Mouse (Mus musculus) cortical plate, adult 2 months (tissue): ENCODE data around the gene Slc23a4. TPM values are rescaled to one million over a fixed set of nuclear protein-coding genes. Genes with fewer than 3 reads are reported as not detected.

ENCODE experiments used
- H3K27ac ChIP-seq: fragments of 200-500 bp; 2 replicates; pipeline ENCODE4 v1.5.1; 2012; ENCODE audit warnings: low read length, control low read depth, inconsistent platforms; ENCODE audit not compliant: insufficient read depth
- H3K4me1 ChIP-seq: fragments of 200-500 bp; 2 replicates; pipeline ENCODE4 v1.6.1; 2011; ENCODE audit warnings: low read length; ENCODE audit not compliant: control insufficient read depth, insufficient read depth
- H3K4me3 ChIP-seq: fragments of 200-500 bp; 2 replicates; pipeline ENCODE4 v1.5.1; 2011; ENCODE audit warnings: mild to moderate bottlenecking, low read length, control low read depth; ENCODE audit not compliant: insufficient read depth
- CTCF ChIP-seq: fragments of 200-500 bp; IDR thresholded peaks from 2 replicates; pipeline ENCODE4 v1.5.1; 2011; ENCODE audit warnings: mild to moderate bottlenecking, control low read depth, low read length; ENCODE audit not compliant: insufficient read depth; ENCODE audit errors: extremely low read depth
- POLR2A ChIP-seq: fragments of 200-500 bp; IDR thresholded peaks from 2 replicates; pipeline ENCODE4 v1.6.1; 2011; ENCODE audit warnings: mild to moderate bottlenecking, low read length, control low read depth; ENCODE audit not compliant: insufficient read depth; ENCODE audit errors: extremely low read depth
- polyA plus RNA-seq: library from polyadenylated mRNA; depleted of rRNA; stranded (reverse); fragments of >200 nt; gene quantifications from 2 replicates; pipeline ENCODE4 v1.2.3, GENCODE M21; 2012; rRNA removed

The Slc23a4 gene
- 0.84 and 0.85 TPM in 2 replicates for polyA plus RNA-seq

DNA sequence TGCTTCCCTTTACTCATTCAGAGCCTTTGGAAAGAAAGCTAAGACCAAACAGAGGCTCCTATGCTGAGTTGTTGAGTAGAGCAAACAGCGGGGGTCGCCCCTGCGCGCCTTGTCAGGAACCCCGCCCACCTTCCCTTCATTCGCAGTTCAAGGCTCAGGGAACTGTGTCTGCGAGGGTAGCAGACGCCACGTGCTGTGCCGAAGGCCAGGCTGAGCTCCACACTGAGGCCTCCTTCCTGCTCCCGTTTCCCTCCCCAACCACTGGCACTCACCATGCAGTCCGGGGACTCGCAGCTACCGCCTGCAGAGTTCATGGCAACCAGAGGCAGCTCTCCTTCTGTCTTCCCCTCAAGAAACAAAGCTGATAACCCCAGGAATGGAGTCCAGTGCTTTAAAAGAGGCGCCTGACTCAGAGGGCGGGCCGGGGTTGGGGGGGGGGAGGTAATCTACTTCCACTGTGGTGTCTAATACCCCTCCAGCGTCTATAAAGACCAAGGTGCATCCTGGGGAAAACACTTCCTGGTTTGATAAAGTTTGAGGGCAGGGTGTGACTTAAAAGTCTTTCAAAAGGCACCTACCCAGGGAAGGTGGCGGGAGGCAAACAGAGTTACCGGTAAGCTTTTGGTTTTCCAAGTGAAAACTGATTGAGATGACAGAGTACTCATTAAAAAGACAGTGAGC lies at the start of gene Slc23a4:
Gene Slc23a4, minus strand, starts transcription at position 324 of the 681 bp plus-strand sequence.
- no peak within 1 kb of the TSS for H3K27ac ChIP-seq
- H3K4me3 ChIP-seq = no peak within 1 kb of the TSS
- TF ChIP-seq CTCF (no peak), POLR2A (no peak)
- no peaks in the 10 kb centered on the region for H3K4me1 ChIP-seq

DNA sequence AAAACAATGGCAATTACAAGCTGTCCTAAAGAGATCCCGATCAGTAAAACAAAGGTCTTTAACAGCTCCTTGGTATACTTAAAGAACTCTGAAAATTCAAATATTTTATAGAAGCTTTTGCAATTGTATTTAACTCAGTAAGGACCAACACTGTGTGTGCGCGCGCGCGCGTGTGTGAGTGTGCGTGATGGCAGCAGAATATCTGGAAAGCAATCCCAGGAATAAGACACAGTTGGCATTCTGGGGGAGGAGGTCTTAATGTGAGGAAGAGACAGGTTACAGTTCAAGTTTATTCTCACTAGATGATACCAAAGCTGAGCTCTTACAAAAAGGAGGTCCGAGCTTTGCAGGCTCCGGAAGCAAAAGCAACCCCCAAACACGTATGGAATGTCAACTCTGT lies 45.1 kb upstream of the Slc23a4 start:
- TF ChIP-seq POLR2A (no peak), CTCF (no peak)
- Histone ChIP-seq H3K4me1 (peaks cover 2% of the 10 kb centered on the region), H3K27ac (no peak overlapping the region), H3K4me3 (no peak overlapping the region)

DNA sequence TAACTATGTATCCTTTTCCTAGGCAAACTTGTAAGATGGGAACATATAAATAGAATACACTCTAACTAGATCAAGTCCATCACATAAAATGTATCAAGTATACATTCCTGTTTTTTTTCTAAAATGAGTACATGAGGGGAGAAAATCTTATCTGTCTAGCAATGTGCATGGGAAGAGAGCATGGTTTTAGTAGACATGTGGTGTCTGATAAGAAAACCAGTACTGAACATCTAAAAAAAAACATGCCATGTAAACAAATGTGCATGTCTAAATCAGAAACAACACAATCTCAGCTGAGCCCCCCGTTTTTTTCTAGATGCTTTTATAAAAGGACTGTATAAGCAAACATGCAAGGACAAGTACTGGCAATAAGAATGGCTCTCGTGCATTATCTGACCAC lies 44.5 kb upstream of the Slc23a4 start:
- no peak overlapping the region for H3K4me3 ChIP-seq
- TF ChIP-seq CTCF = no peak
- TF ChIP-seq POLR2A = no peak
- peaks cover 4% of the 10 kb centered on the region for H3K4me1 ChIP-seq
- H3K27ac ChIP-seq = no peak overlapping the region

DNA sequence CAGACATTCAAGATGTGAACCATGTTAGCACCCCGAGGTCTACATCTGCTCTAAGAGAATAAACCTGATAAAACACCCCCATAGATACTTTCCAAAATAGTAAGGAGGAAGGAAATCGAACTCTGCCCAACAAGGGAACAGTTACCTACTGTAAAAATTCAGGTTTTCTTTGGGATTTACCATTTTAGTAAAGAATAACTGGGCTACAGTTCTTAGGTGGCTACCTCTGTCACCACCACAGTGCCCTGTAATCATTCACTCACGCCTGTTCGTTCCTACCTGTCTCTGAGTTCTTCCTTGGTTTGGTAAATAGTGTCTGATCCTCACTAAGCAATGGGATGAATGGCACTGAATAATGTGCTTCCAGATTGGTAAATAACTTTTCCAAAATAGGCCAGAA lies 42.6 kb upstream of the Slc23a4 start:
- Histone ChIP-seq H3K4me1 (peaks cover 5% of the 10 kb centered on the region), H3K4me3 (no peak overlapping the region), H3K27ac (no peak overlapping the region)
- TF ChIP-seq CTCF (no peak), POLR2A (no peak)

DNA sequence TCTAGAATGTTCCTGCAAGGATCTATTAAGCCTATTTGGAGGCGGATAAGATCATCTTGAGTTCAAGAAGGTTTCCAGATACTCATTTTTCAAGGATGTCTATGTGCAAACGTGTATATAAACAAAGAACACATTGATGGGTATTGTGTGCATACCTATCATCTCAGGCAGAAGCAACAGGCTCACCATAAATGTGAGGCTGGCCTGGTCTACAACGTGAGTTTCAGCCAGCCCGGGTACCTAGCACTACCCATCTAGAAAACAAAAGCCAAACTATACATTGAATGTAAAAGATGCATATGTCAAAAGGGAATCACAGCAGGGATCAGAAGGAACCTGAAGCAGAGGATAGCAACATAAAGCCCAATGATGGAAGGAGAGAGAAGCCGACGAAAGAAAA lies 42.0 kb upstream of the Slc23a4 start:
- Histone ChIP-seq H3K27ac (no peak overlapping the region), H3K4me3 (no peak overlapping the region), H3K4me1 (peaks cover 5% of the 10 kb centered on the region)
- TF ChIP-seq CTCF (no peak), POLR2A (no peak)

DNA sequence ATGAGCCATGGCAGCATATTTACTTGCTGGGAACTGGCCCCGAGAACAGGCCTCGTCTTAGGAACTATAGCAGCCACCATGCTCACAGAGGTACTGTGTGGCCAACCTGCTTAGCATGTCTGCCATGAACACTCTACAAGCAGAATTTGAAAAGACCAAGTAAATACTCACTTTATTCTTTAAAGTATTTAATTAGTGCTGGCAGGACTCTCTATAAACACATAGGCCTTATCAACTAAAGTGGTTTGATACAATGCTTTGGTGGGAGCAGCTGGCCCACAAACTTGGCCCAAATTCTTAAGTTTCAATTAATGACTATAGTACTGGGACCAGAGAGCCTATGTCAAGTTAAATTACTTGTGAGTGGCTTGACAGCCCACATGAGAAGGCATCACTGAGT lies 39.8 kb upstream of the Slc23a4 start:
- Histone ChIP-seq H3K27ac (no peak overlapping the region), H3K4me3 (no peak overlapping the region), H3K4me1 (peaks cover 5% of the 10 kb centered on the region)
- TF ChIP-seq POLR2A = no peak
- no peak for TF ChIP-seq CTCF

DNA sequence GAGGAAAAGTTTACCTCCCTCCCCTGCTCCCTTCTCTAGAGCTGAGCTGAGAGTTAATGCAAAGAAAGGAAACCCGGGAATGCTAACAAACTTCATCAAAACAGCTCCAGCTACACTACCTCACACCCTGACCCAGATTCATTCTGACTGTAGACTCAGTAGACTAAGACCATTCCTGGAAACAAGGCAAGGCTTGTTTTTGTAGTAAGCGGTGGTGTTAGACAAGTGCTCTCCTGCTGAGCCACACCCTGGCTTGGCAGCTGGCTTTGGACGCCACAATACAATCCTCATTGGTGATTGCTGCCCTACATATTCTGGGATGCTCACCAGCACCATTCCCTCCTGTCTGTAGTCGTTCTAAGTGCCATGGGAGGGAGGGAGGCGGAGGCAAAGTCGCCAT lies 39.1 kb upstream of the Slc23a4 start:
- Histone ChIP-seq H3K4me3 (no peak overlapping the region), H3K27ac (no peak overlapping the region), H3K4me1 (peaks cover 5% of the 10 kb centered on the region)
- TF ChIP-seq CTCF (no peak), POLR2A (no peak)

DNA sequence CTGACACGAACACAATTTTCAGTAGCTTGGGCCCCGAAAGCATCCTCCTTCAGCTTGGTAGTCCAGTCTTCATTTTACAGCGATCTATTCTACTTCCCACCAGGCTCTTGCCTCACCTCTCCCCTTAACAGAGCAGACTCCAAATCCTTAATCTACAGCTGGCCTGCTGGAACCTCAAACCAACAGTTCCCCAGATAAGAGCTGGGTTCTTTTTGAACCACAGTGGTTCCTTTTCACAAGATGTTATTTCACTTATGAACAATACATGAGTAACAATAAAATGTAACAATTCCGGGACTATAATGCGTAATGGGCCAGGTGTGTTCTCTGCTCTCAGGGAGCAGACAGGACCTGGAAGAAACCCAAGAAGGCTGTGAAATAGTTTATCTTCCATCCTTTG lies 28.4 kb upstream of the Slc23a4 start:
- no peak overlapping the region for H3K27ac ChIP-seq
- H3K4me3 ChIP-seq = no peak overlapping the region
- H3K4me1 ChIP-seq = no peaks in the 10 kb centered on the region
- TF ChIP-seq POLR2A (no peak), CTCF (no peak)

DNA sequence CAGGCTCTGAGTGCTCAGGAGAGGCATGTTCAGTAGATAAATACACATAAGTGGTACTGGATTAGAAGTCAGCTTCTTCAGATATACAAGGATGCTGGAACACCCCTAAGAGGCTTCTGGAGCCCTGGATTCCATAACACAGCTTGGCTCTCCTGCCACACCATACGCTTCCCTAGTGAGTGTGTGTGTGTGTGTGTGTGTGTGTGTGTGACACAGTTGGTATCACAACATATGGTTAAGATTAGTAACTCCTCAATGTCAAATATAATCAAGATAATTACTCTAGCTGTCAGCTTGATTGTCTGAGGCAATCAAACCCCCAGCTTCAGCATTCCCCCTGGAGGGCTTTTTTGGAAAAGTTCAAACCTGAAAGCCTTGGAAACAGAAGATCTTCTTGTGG lies 23.7 kb upstream of the Slc23a4 start:
- Histone ChIP-seq H3K4me1 (no peaks in the 10 kb centered on the region), H3K27ac (no peak overlapping the region), H3K4me3 (no peak overlapping the region)
- no peak for TF ChIP-seq CTCF
- no peak for TF ChIP-seq POLR2A

DNA sequence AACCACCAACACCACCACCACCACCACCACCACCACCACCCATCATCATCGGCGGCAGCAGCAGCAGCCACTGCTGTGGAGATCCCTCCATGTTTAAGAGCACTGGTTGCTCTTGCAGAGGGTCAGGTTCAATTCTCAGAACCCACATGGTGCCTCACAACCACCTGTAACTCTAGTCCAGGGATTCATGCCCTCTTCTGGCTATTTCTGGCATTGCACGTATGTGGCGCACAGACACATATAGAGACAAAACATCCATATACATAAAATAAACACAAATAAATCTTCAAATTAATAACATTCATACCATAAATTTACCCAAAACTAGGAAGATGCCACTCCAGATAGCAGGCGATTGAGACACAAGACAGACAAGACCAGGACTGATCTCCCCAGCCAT lies 22.5 kb upstream of the Slc23a4 start:
- Histone ChIP-seq H3K27ac (no peak overlapping the region), H3K4me1 (no peaks in the 10 kb centered on the region), H3K4me3 (no peak overlapping the region)
- TF ChIP-seq POLR2A = no peak
- TF ChIP-seq CTCF = no peak

DNA sequence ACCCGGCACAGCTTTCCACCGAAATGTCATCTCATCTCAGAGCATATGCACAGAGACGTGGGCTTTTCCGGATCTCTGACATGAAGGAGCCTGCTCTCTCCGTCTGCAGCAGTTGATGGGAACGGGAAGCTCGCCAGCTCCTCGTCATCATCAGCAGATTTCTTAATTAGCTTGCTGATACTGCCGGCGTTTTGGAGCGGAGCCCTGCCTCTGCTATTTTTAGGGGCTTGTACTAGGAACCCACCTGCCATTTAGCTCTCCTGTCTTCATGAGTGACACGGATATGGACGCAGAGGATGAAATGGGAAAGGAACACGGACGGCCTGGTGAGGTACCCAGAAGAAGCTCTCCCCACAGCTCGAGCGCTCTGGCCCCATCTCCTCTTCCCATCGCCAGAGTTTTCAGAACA lies 14.1 kb upstream of the Slc23a4 start:
- peak overlapping the region; percentile 11 for H3K4me3 ChIP-seq
- no peaks in the 10 kb centered on the region for H3K4me1 ChIP-seq
- TF ChIP-seq POLR2A (no peak), CTCF (no peak)
- H3K27ac ChIP-seq = no peak overlapping the region
